Mouse (Mus musculus) ES-Bruce4 (cell line): ENCODE results near the gene Dlx6.

Source experiments
- EP300 ChIP-seq: IDR thresholded peaks from 2 replicates; pipeline ENCODE4 v1.6.1; 2011; ENCODE audit warnings: low read depth, low read length; ENCODE audit not compliant: insufficient read depth
- POLR2A ChIP-seq: IDR thresholded peaks from one replicate; pipeline ENCODE4 v1.8.1; 2011; ENCODE audit warnings: low read length; ENCODE audit not compliant: insufficient read depth

GRCm38 (mm10) chr6:6851166-6851565 lies 12.0 kb upstream of the Dlx6 start:
- TF ChIP-seq POLR2A (no peak), EP300 (no peak)
